Mouse (Mus musculus): Measurements from ENCODE around the gene Ppfibp1.

Gene Ppfibp1

GRCm38 (mm10) chr6:146955896-146956295 is 67.6 kb downstream of the Ppfibp1 start:
- no peak for DNase-seq (ENCODE audit: low read depth in 1 of 2, low spot score in 2 of 2)

- no peak for DNase-seq (ENCODE audit: low read depth in 1 of 2, low spot score in 2 of 2)
Observed at GRCm38 (mm10) chr6:146956961-146957360, 68.7 kb downstream of the Ppfibp1 start.

GRCm38 (mm10) chr6:146958694-146959093 is 70.4 kb downstream of the Ppfibp1 start:
- DNase-seq (ENCODE audit: low read depth in 1 of 2, low spot score in 2 of 2): no peak

- DNase-seq (ENCODE audit: low read depth in 1 of 2, low spot score in 2 of 2): no peak
Observed at GRCm38 (mm10) chr6:146959908-146960680, 71.8 kb downstream of the Ppfibp1 start.

- no peak for DNase-seq (ENCODE audit: low read depth in 1 of 2, low spot score in 2 of 2)
Observed at GRCm38 (mm10) chr6:146960956-146961355, 72.7 kb downstream of the Ppfibp1 start.

GRCm38 (mm10) chr6:146961832-146962481 is 73.7 kb downstream of the Ppfibp1 start:
- DNase-seq (ENCODE audit: low read depth in 1 of 2, low spot score in 2 of 2): no peak

GRCm38 (mm10) chr6:146963396-146964150 is 75.3 kb downstream of the Ppfibp1 start:
- DNase-seq (ENCODE audit: low read depth in 1 of 2, low spot score in 2 of 2): no peak

GRCm38 (mm10) chr6:146965139-146965772 is 77.0 kb downstream of the Ppfibp1 start:
- DNase-seq (ENCODE audit: low read depth in 1 of 2, low spot score in 2 of 2): no peak

GRCm38 (mm10) chr6:146966446-146967019 is 78.2 kb downstream of the Ppfibp1 start:
- no peak for DNase-seq (ENCODE audit: low read depth in 1 of 2, low spot score in 2 of 2)

- no peak for DNase-seq (ENCODE audit: low read depth in 1 of 2, low spot score in 2 of 2)
Observed at GRCm38 (mm10) chr6:146967836-146968235, 79.5 kb downstream of the Ppfibp1 start.

GRCm38 (mm10) chr6:146970811-146971210 is 82.5 kb downstream of the Ppfibp1 start:
- DNase-seq (ENCODE audit: low read depth in 1 of 2, low spot score in 2 of 2): no peak

GRCm38 (mm10) chr6:146971366-146971765 is 83.1 kb downstream of the Ppfibp1 start:
- no peak for DNase-seq (ENCODE audit: low read depth in 1 of 2, low spot score in 2 of 2)

GRCm38 (mm10) chr6:146972009-146972408 is 83.7 kb downstream of the Ppfibp1 start:
- DNase-seq (ENCODE audit: low read depth in 1 of 2, low spot score in 2 of 2): no peak

- no peak for DNase-seq (ENCODE audit: low read depth in 1 of 2, low spot score in 2 of 2)
Observed at GRCm38 (mm10) chr6:146972740-146973139, 84.5 kb downstream of the Ppfibp1 start.

- DNase-seq (ENCODE audit: low read depth in 1 of 2, low spot score in 2 of 2): no peak
Observed at GRCm38 (mm10) chr6:146973406-146973805, 85.1 kb downstream of the Ppfibp1 start.

- no peak for DNase-seq (ENCODE audit: low read depth in 1 of 2, low spot score in 2 of 2)
Observed at GRCm38 (mm10) chr6:146973830-146974229, 85.5 kb downstream of the Ppfibp1 start.

GRCm38 (mm10) chr6:146976446-146976845 is 88.2 kb downstream of the Ppfibp1 start:
- no peak for DNase-seq (ENCODE audit: low read depth in 1 of 2, low spot score in 2 of 2)

- no peak for DNase-seq (ENCODE audit: low read depth in 1 of 2, low spot score in 2 of 2)
Observed at GRCm38 (mm10) chr6:146978691-146979114, 90.4 kb downstream of the Ppfibp1 start.

- no peak for DNase-seq (ENCODE audit: low read depth in 1 of 2, low spot score in 2 of 2)
Observed at GRCm38 (mm10) chr6:146979115-146979744, 90.9 kb downstream of the Ppfibp1 start.

- DNase-seq (ENCODE audit: low read depth in 1 of 2, low spot score in 2 of 2): no peak
Observed at GRCm38 (mm10) chr6:146979953-146980352, 91.7 kb downstream of the Ppfibp1 start.

All from monocyte, adult 2 months (primary cell).